In genomic region chr13:44780506-44780905, GRCm38 (mm10) we compare ENCODE assay signal across 28 mouse cellular contexts. TPM values are rescaled to one million over a fixed set of nuclear protein-coding genes. Genes with fewer than 3 reads are reported as not detected.
DNase-seq lines count a peak whose midpoint lies in the region; ATAC-seq lines count a peak whose summit lies in the region.
"Had no signal": no experiment of that assay in that cellular context is flagged by ENCODE, and none has a peak within 500 bp of the region (broad histone marks: within the 10 kb centered on the region; RNA-seq: fewer than 3 reads in every experiment).

No protein-coding gene starts in this region.

- peak; percentile 41 for DNase-seq in embryonic facial prominence, embryonic 14.5 days (ENCODE audit: low spot score)
- no peak for DNase-seq in embryonic facial prominence, embryonic 10.5 days (ENCODE audit: low spot score)
- DNase-seq in 3T3-L1 (ENCODE audit: low read depth, low spot score) (peak; percentile 68), NIH3T3 (ENCODE audit: low read depth) (peak; percentile 23)
- peak; percentile 41 for DNase-seq in splenic B cell, adult 2 months (ENCODE audit: low read depth, low spot score)
- DNase-seq in left cerebral cortex, postnatal 4 days: no peak
- DNase-seq in lung, postnatal 25 days (ENCODE audit: low spot score): no peak
- DNase-seq: adrenal gland, adult 2 months; adrenal gland, postnatal 14 days; B cell, adult 2 months; cerebellum, adult 11 months; cerebellum, adult 2 months; cerebellum, adult 9-11 months; cerebellum, postnatal 25 days; embryo, embryonic 11 days; forebrain, postnatal 0 days; gastrocnemius, adult 2 months; gastrocnemius, postnatal 14 days; heart, adult 18-20 months; heart, postnatal 10 days; heart, postnatal 36 days had no signal

- 68% methylated on average over 1 of the region's 1 CpGs for WGBS in embryonic facial prominence, embryonic 14.5 days
- WGBS in embryonic facial prominence, embryonic 10.5 days: 76% methylated on average over 1 of the region's 1 CpGs

- no peak for ATAC-seq in embryonic facial prominence, embryonic 14.5 days (ENCODE audit: low read depth)
- ATAC-seq: forebrain, embryonic 14.5 days; forebrain, postnatal 0 days had no signal

- no peak overlapping the region for H3K4me3 ChIP-seq in embryonic facial prominence, embryonic 14.5 days (ENCODE audit: low read depth, low read length)
- H3K4me3 ChIP-seq in embryonic facial prominence, embryonic 10.5 days: no peak overlapping the region
- H3K4me3 ChIP-seq: embryonic facial prominence, embryonic 15.5 days; gastrocnemius, adult 2 months; heart, embryonic 12.5 days; heart, embryonic 15.5 days; hindbrain, embryonic 15.5 days had no signal

- no peaks in the 10 kb centered on the region for H3K36me3 ChIP-seq in embryonic facial prominence, embryonic 14.5 days (ENCODE audit: control insufficient read depth, insufficient read depth, low read length)
- peaks cover 8% of the 10 kb centered on the region; the same call in 1 of the 2 replicates for H3K36me3 ChIP-seq in embryonic facial prominence, embryonic 10.5 days (replicated peaks)
- H3K36me3 ChIP-seq in splenic B cell, adult 2 months (ENCODE audit: control insufficient read depth, insufficient read depth, low read length, poor library complexity, severe bottlenecking): peaks cover 2% of the 10 kb centered on the region; the same call in 1 of the 2 replicates
- H3K36me3 ChIP-seq: embryonic facial prominence, embryonic 15.5 days; heart, embryonic 12.5 days; heart, embryonic 15.5 days; hindbrain, embryonic 15.5 days had no signal

- intact Hi-C loops in left cerebral cortex, postnatal 4 days (cut with DNase I): no loop called here

- H3K9ac ChIP-seq in embryonic facial prominence, embryonic 14.5 days (ENCODE audit: low read depth, low read length): no peak overlapping the region
- H3K9ac ChIP-seq: embryonic facial prominence, embryonic 15.5 days; forebrain, postnatal 0 days; heart, embryonic 12.5 days; heart, embryonic 15.5 days; hindbrain, embryonic 15.5 days had no signal

- no peak overlapping the region for H3K27ac ChIP-seq in embryonic facial prominence, embryonic 14.5 days (replicated peaks; ENCODE audit: low read depth, low read length)
- H3K27ac ChIP-seq in embryonic facial prominence, embryonic 10.5 days (replicated peaks): no peak overlapping the region
- H3K27ac ChIP-seq: embryonic facial prominence, embryonic 15.5 days; gastrocnemius, adult 2 months; heart, embryonic 15.5 days; hindbrain, embryonic 15.5 days had no signal

- no peaks in the 10 kb centered on the region for H3K9me3 ChIP-seq in embryonic facial prominence, embryonic 14.5 days (ENCODE audit: control insufficient read depth, low read length)
- no peaks in the 10 kb centered on the region for H3K9me3 ChIP-seq in embryonic facial prominence, embryonic 10.5 days
- H3K9me3 ChIP-seq: embryonic facial prominence, embryonic 15.5 days; G1E; heart, embryonic 12.5 days; heart, embryonic 15.5 days; hindbrain, embryonic 15.5 days had no signal

- peaks cover 14% of the 10 kb centered on the region; the same call in 1 of the 2 replicates for H3K4me1 ChIP-seq in embryonic facial prominence, embryonic 14.5 days (ENCODE audit: control insufficient read depth, insufficient read depth, low read length)
- peaks cover 11% of the 10 kb centered on the region for H3K4me1 ChIP-seq in embryonic facial prominence, embryonic 10.5 days
- H3K4me1 ChIP-seq: embryonic facial prominence, embryonic 15.5 days had no signal

- H3K4me2 ChIP-seq in embryonic facial prominence, embryonic 14.5 days (ENCODE audit: low read depth, low read length): no peak overlapping the region
- H3K4me2 ChIP-seq: embryonic facial prominence, embryonic 15.5 days; heart, embryonic 12.5 days; heart, embryonic 15.5 days; hindbrain, embryonic 15.5 days had no signal

- H3K27me3 ChIP-seq in embryonic facial prominence, embryonic 14.5 days (replicated peaks; ENCODE audit: control insufficient read depth, insufficient read depth, low read length): no peaks in the 10 kb centered on the region
- no peaks in the 10 kb centered on the region for H3K27me3 ChIP-seq in embryonic facial prominence, embryonic 10.5 days (replicated peaks; ENCODE audit: low read depth, poor library complexity, severe bottlenecking)
- no peaks in the 10 kb centered on the region for H3K27me3 ChIP-seq in splenic B cell, adult 2 months (ENCODE audit: control insufficient read depth, insufficient read depth, low read length, poor library complexity, severe bottlenecking)
- H3K27me3 ChIP-seq: CH12.LX; embryonic facial prominence, embryonic 15.5 days; heart, embryonic 12.5 days; heart, embryonic 15.5 days; hindbrain, embryonic 15.5 days had no signal

RNA-seq across cellular contexts. Expression of gene Jarid2, which starts 51.2 kb away (rescaled TPM):
- polyA plus RNA-seq in embryonic facial prominence, embryonic 14.5 days (2014; fragmentation: Nextera tagmentation; extraction: Ambion mirVana): 16.1 and 17.6 TPM in 2 replicates
- polyA plus RNA-seq in embryonic facial prominence, embryonic 10.5 days (2016; fragmentation: Nextera tagmentation; extraction: Ambion mirVana): 54.9 and 59.4 TPM in 2 replicates
- total RNA-seq in left cerebral cortex, postnatal 4 days (2021): 10 to 100 TPM; 46.3 to 46.9 TPM

Comparison
In these comparisons a context has a peak if more than half of its experiments do, and no peak if none do; other contexts are left out.
1. DNase-seq: peak in embryonic facial prominence, embryonic 14.5 days (single experiment), 3T3-L1 (single experiment), NIH3T3 (single experiment) and splenic B cell, adult 2 months (single experiment); none in embryonic facial prominence, embryonic 10.5 days (single experiment), left cerebral cortex, postnatal 4 days (single experiment) and lung, postnatal 25 days (single experiment).